Mouse (Mus musculus): ENCODE data around the gene Ttyh1. TPM values are rescaled to one million over a fixed set of nuclear protein-coding genes. Genes with fewer than 3 reads are reported as not detected.

Ttyh1 gene
- total and polyA plus RNA-seq, 2 experiments from 2014 or later: 0.45 to 5.0 TPM

DNA sequence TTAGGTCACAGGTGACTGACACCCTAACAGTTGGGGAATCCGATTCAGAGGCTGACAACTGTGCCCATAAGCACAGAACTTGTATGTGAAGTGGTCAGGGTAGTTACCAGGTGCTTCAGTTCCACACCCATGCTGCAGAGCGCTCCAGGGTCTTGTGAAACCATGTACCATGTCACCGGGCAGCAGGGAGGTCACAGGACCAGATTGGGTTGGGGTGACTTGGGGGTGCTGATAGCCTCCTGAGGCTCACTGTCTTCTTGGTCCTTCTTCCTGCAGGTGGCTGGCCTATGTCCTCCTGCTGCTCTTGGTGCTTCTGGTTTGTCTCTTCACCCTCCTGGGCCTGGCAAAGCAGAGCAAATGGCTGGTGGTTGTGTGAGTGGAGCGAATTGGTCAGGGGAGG, 8.7 kb downstream of the Ttyh1 start:
- ATAC-seq (ENCODE audit: insufficient read depth, low read depth): no peak
- Histone ChIP-seq H3K27ac (ENCODE audit: low read depth) (no peak overlapping the region), H3K27me3 (ENCODE audit: control insufficient read depth, insufficient read depth, low read length) (no peaks in the 10 kb centered on the region), H3K9me3 (replicated peaks; ENCODE audit: control insufficient read depth, low read length) (no peaks in the 10 kb centered on the region), H3K9ac (replicated peaks; ENCODE audit: low read depth, low read length) (no peak overlapping the region), H3K36me3 (replicated peaks; ENCODE audit: control insufficient read depth, insufficient read depth, low read length) (no peaks in the 10 kb centered on the region), H3K4me1 (ENCODE audit: control insufficient read depth, insufficient read depth) (peaks cover 11% of the 10 kb centered on the region; the same call in 1 of the 2 replicates), H3K4me3 (ENCODE audit: low read depth, low read length) (no peak overlapping the region), H3K4me2 (ENCODE audit: low read depth, low read length) (no peak overlapping the region)
- WGBS: 82% methylated on average over 4 of the region's 4 CpGs
- TF ChIP-seq CTCF (IDR thresholded peaks at IDR 0.05; ENCODE audit: low read depth) (no peak), EP300 (IDR thresholded peaks at IDR 0.05; ENCODE audit: low read depth) (no peak)
- DNase-seq (ENCODE audit: low spot score): no peak

DNA sequence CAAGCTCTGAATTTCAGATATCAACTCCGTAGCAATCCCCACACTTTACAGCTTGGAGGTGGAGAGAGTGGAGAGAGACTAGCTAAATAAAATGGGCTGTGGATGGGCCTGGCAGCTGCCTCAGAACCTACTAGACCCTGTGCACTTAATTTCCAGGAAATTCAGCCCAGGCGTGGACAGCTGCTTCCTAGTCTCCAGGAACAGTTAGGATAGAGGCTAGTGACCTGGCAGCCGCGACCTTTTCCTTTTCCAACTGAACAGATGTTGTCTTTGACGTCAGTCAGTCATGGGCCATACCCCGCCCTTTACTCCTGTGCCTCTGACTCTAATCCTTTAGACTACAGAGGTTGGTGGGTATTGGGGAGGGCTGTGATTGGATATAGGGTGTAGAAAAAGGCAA, 9.7 kb downstream of the Ttyh1 start:
- 41% methylated on average over 6 of the region's 6 CpGs for WGBS
- TF ChIP-seq CTCF (IDR thresholded peaks at IDR 0.05; ENCODE audit: low read depth): no peak
- no peak for TF ChIP-seq EP300 (IDR thresholded peaks at IDR 0.05; ENCODE audit: low read depth)
- H3K4me3 ChIP-seq (ENCODE audit: low read depth, low read length): no peak overlapping the region
- no peaks in the 10 kb centered on the region for H3K9me3 ChIP-seq (replicated peaks; ENCODE audit: control insufficient read depth, low read length)
- no peaks in the 10 kb centered on the region for H3K27me3 ChIP-seq (ENCODE audit: control insufficient read depth, insufficient read depth, low read length)
- H3K27ac ChIP-seq (ENCODE audit: low read depth): peak overlapping the region; percentile 30; the same call in 1 of the 2 replicates
- H3K4me2 ChIP-seq (ENCODE audit: low read depth, low read length): no peak overlapping the region
- DNase-seq (ENCODE audit: low spot score) (peak; percentile 32), ATAC-seq (ENCODE audit: insufficient read depth, low read depth) (peak; percentile 39)
- peaks cover 8% of the 10 kb centered on the region; the same call in 1 of the 2 replicates for H3K4me1 ChIP-seq (ENCODE audit: control insufficient read depth, insufficient read depth)
- H3K36me3 ChIP-seq (replicated peaks; ENCODE audit: control insufficient read depth, insufficient read depth, low read length): no peaks in the 10 kb centered on the region
- peak overlapping the region; percentile 21; the same call in 1 of the 2 replicates for H3K9ac ChIP-seq (replicated peaks; ENCODE audit: low read depth, low read length)

DNA sequence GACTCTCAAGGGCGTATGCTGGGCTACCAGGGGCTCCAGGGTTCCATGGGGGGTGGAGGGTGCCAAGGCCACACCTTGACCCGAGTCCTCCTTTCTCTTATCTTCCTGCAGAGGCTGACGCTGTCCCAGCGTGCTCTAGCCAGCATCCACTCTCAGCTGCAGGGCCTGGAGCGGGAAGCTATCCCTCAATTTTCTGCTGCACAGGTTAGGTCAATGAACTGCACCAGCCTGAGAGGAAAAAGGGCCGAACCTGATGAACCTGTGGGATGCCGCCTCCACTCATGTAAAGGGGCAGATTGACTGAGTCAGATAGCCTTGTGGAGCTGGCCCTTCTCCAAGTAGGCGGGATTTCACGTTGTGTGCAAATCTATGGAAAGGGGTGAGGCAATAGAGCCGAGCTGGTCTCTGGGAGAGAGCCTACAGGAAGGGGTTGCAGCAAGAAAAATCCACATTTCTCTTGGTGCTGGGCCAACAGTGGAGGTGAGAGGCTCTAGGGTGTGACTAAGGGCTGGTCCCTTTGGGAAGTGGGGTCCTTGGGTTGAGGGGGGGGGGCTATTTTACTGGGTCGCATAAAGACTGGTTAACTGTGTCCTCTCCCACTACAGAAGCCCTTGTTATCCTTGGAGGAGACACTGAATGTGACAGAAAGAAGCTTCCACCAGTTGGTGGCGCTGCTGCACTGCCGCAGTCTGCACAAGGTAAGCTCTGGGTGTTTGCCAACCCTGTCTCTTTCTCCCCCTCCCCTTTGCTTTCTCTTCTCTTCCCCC, 11.7 kb downstream of the Ttyh1 start:
- no peaks in the 10 kb centered on the region; the same call in 1 of the 2 replicates for H3K4me1 ChIP-seq (ENCODE audit: control insufficient read depth, insufficient read depth)
- H3K9ac ChIP-seq (replicated peaks; ENCODE audit: low read depth, low read length): no peak overlapping the region
- H3K27me3 ChIP-seq (ENCODE audit: control insufficient read depth, insufficient read depth, low read length): no peaks in the 10 kb centered on the region
- no peak overlapping the region for H3K27ac ChIP-seq (ENCODE audit: low read depth)
- TF ChIP-seq EP300 (IDR thresholded peaks at IDR 0.05; ENCODE audit: low read depth) (no peak), CTCF (IDR thresholded peaks at IDR 0.05; ENCODE audit: low read depth) (peak; percentile 90)
- DNase-seq (ENCODE audit: low spot score) (peak; percentile 69), ATAC-seq (ENCODE audit: insufficient read depth, low read depth) (peak; percentile 52; the same call in 1 of the 2 replicates)
- no peaks in the 10 kb centered on the region for H3K9me3 ChIP-seq (replicated peaks; ENCODE audit: control insufficient read depth, low read length)
- 29% methylated on average over 13 of the region's 13 CpGs for WGBS
- H3K36me3 ChIP-seq (replicated peaks; ENCODE audit: control insufficient read depth, insufficient read depth, low read length): no peaks in the 10 kb centered on the region
- no peak overlapping the region for H3K4me2 ChIP-seq (ENCODE audit: low read depth, low read length)
- no peak overlapping the region for H3K4me3 ChIP-seq (ENCODE audit: low read depth, low read length)

DNA sequence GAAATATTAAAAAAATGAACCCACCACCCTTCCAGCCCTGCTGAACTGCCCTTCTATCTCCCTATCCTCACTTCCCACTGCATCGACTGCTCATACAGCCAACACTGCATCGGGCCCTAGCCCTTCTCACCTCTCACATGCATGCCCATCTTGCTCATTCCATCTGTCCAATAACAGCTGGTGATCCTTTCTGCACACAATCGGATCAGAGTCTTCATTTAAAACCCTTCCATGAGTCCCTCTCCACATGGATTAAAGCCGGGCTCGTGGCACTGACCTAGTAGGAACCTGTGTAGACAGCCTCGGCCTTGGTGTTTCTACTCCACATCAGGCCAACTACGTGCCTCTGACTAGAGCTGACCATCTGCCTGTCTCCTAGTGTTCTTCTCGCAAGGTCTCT, 12.8 kb downstream of the Ttyh1 start:
- Histone ChIP-seq H3K4me1 (ENCODE audit: control insufficient read depth, insufficient read depth) (no peaks in the 10 kb centered on the region; the same call in 1 of the 2 replicates), H3K27me3 (ENCODE audit: control insufficient read depth, insufficient read depth, low read length) (no peaks in the 10 kb centered on the region), H3K9me3 (replicated peaks; ENCODE audit: control insufficient read depth, low read length) (no peaks in the 10 kb centered on the region), H3K4me3 (ENCODE audit: low read depth, low read length) (no peak overlapping the region), H3K4me2 (ENCODE audit: low read depth, low read length) (no peak overlapping the region), H3K36me3 (replicated peaks; ENCODE audit: control insufficient read depth, insufficient read depth, low read length) (no peaks in the 10 kb centered on the region), H3K9ac (replicated peaks; ENCODE audit: low read depth, low read length) (no peak overlapping the region), H3K27ac (ENCODE audit: low read depth) (no peak overlapping the region)
- ATAC-seq (ENCODE audit: insufficient read depth, low read depth): no peak
- no peak for DNase-seq (ENCODE audit: low spot score)
- TF ChIP-seq CTCF (IDR thresholded peaks at IDR 0.05; ENCODE audit: low read depth) (no peak), EP300 (IDR thresholded peaks at IDR 0.05; ENCODE audit: low read depth) (no peak)
- 76% methylated on average over 8 of the region's 8 CpGs for WGBS

DNA sequence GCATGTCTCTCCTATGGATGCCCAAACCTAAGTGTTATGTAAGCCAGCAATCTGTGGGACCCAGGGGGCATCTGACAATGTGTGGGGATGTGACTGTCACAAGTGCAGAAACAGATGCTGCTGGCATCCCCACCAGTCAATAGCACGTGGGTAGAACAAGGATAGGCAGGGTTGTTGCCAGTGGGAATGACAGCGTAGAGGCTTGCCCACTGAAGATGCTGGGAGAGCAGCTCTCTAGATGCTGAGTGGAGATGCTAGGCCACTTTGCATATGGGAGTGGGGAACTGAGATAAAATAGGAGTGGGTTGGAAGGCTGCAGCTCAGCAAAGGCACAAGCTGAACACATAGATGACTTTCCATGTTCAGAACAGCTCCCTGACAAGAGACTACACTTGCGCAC, 13.4 kb downstream of the Ttyh1 start:
- ATAC-seq (ENCODE audit: insufficient read depth, low read depth) (no peak), DNase-seq (ENCODE audit: low spot score) (no peak)
- no peak for TF ChIP-seq CTCF (IDR thresholded peaks at IDR 0.05; ENCODE audit: low read depth)
- no peak for TF ChIP-seq EP300 (IDR thresholded peaks at IDR 0.05; ENCODE audit: low read depth)
- H3K4me3 ChIP-seq (ENCODE audit: low read depth, low read length): no peak overlapping the region
- no peak overlapping the region for H3K27ac ChIP-seq (ENCODE audit: low read depth)
- no peaks in the 10 kb centered on the region for H3K9me3 ChIP-seq (replicated peaks; ENCODE audit: control insufficient read depth, low read length)
- H3K27me3 ChIP-seq (ENCODE audit: control insufficient read depth, insufficient read depth, low read length): no peaks in the 10 kb centered on the region
- no peak overlapping the region for H3K9ac ChIP-seq (replicated peaks; ENCODE audit: low read depth, low read length)
- H3K4me2 ChIP-seq (ENCODE audit: low read depth, low read length): no peak overlapping the region
- WGBS: 87% methylated on average over 3 of the region's 3 CpGs
- H3K36me3 ChIP-seq (replicated peaks; ENCODE audit: control insufficient read depth, insufficient read depth, low read length): no peaks in the 10 kb centered on the region
- H3K4me1 ChIP-seq (ENCODE audit: control insufficient read depth, insufficient read depth): peaks cover under 1% of the 10 kb centered on the region; the same call in 1 of the 2 replicates

Data from heart, postnatal 0 days (tissue).